Mouse (Mus musculus) intestine, embryonic 15.5 days (tissue): ENCODE measurements around the gene Hist1h4i. TPM values are rescaled to one million over a fixed set of nuclear protein-coding genes. Genes with fewer than 3 reads are reported as not detected.
"Not testable (repeated sequence)": the region's sequence is repeated elsewhere in the genome, so short reads cannot be mapped to it uniquely, and the experiment has no call there.

Source experiments
- ATAC-seq: fragments of 200-750 bp; cut with Nextera tagmentation; 2 replicates; pipeline ENCODE4 v1.8.0; 2017; ENCODE audit warnings: moderate TSS enrichment, moderate library complexity
- H3K27ac ChIP-seq: fragments of 300-500 bp; sonication (generic); 2 replicates; pipeline ENCODE4 v1.5.1; 2015; ENCODE audit warnings: mild to moderate bottlenecking, inconsistent platforms
- H3K27me3 ChIP-seq: fragments of 300-500 bp; sonication (generic); replicated peaks from 2 replicates; pipeline ENCODE4 v1.6.1; 2015; ENCODE audit warnings: inconsistent platforms
- H3K36me3 ChIP-seq: fragments of 300-500 bp; sonication (generic); 2 replicates; pipeline ENCODE4 v1.6.1; 2015; ENCODE audit warnings: inconsistent platforms
- H3K4me1 ChIP-seq: fragments of 300-500 bp; sonication (generic); replicated peaks from 2 replicates; pipeline ENCODE4 v1.6.1; 2015; ENCODE audit warnings: inconsistent platforms
- H3K4me2 ChIP-seq: fragments of 300-500 bp; sonication (generic); replicated peaks from 2 replicates; pipeline ENCODE4 v1.6.1; 2015; ENCODE audit warnings: mild to moderate bottlenecking, inconsistent platforms
- H3K4me3 ChIP-seq: fragments of 300-500 bp; sonication (generic); replicated peaks from 2 replicates; pipeline ENCODE4 v1.5.1; 2015; ENCODE audit warnings: inconsistent platforms
- H3K9ac ChIP-seq: fragments of 300-500 bp; sonication (generic); 2 replicates; pipeline ENCODE4 v1.6.1; 2015; ENCODE audit warnings: inconsistent platforms
- H3K9me3 ChIP-seq: fragments of 300-500 bp; sonication (generic); 2 replicates; pipeline ENCODE4 v1.6.1; 2016; ENCODE audit warnings: inconsistent platforms
- WGBS: fragments of 180-500 bp; shearing (Covaris S2); methylation state at CpG from one replicate; pipeline ENCODE4 v1.1.7; 2015; 5-methylcytosine and 5-hydroxymethylcytosine counted together
- polyA plus RNA-seq: library from polyadenylated mRNA; unstranded; fragments of >200 nt; fragmentation: Nextera tagmentation; extraction: Ambion mirVana; gene quantifications from 2 replicates; pipeline ENCODE4 v1.2.1, GENCODE M21; 2015

Hist1h4i gene
- polyA plus RNA-seq, 1 experiment from 2014 or later, result 21.0 TPM

DNA sequence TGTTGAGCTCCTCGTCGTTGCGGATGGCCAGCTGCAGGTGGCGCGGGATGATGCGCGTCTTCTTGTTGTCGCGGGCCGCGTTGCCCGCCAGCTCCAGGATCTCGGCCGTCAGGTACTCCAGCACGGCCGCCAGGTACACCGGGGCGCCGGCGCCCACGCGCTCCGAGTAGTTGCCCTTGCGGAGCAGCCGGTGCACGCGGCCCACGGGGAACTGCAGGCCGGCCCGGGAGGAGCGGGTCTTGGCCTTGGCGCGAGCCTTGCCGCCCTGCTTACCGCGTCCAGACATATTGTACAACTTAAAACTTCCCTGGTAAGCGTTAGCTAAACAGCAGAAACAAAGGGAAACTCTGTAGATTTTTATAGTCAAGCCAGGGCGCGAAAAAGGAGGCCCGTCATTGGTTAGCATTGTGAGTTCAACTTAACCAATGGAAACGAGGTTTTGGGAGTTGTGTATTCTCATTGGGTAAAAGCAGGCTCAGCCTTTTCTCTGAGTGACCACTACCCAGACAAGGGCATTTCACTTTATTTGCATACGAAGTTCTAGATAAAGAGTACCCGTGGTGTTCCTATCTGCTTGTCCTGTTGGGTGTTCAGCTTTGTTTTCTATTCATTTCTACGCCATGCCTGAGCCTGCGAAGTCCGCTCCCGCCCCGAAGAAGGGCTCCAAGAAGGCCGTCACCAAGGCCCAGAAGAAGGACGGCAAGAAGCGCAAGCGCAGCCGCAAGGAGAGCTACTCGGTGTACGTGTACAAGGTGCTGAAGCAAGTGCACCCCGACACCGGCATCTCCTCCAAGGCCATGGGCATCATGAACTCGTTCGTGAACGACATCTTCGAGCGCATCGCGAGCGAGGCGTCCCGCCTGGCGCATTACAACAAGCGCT lies 5.7 kb downstream of the Hist1h4i start, which contains the start of the genes Hist1h2ah and Hist1h2bk:
Gene Hist1h2ah (minus strand): TSS at position 302 of the 882 bp plus-strand sequence.
Gene Hist1h2bk (plus strand): TSS at position 604 of the 882 bp plus-strand sequence.
- under 1% methylated on average over 30 of the region's 69 CpGs for WGBS
- H3K9ac ChIP-seq, result peak within 1 kb of the TSS; percentile 51
- H3K36me3 ChIP-seq, H3K9me3 ChIP-seq, H3K4me1 ChIP-seq, H3K27me3 ChIP-seq: not testable (repeated sequence)
- peak within 1 kb of the TSS; percentile 37 for H3K4me3 ChIP-seq
- peak; percentile 97 for ATAC-seq
- H3K27ac ChIP-seq, result peak within 1 kb of the TSS; percentile 86
- peak within 1 kb of the TSS; percentile 68 for H3K4me2 ChIP-seq

- H3K27me3 ChIP-seq, result no peaks in the 10 kb centered on the region
- peak overlapping the region; percentile 37 for H3K4me3 ChIP-seq
- peak overlapping the region; percentile 51 for H3K9ac ChIP-seq
- peak; percentile 57 for ATAC-seq
- no peaks in the 10 kb centered on the region for H3K9me3 ChIP-seq
- no peaks in the 10 kb centered on the region for H3K36me3 ChIP-seq
- peak overlapping the region; percentile 55 for H3K4me2 ChIP-seq
- peak overlapping the region; percentile 81 for H3K27ac ChIP-seq
- H3K4me1 ChIP-seq, result 0 out of 2 replicates have a peak, but pooled peaks cover 3% of the 10 kb centered on the region
- WGBS, result under 1% methylated on average over 14 of the region's 14 CpGs
Observed at GRCm38 (mm10) chr13:22034443-22035266, 6.5 kb downstream of the Hist1h4i start.

DNA sequence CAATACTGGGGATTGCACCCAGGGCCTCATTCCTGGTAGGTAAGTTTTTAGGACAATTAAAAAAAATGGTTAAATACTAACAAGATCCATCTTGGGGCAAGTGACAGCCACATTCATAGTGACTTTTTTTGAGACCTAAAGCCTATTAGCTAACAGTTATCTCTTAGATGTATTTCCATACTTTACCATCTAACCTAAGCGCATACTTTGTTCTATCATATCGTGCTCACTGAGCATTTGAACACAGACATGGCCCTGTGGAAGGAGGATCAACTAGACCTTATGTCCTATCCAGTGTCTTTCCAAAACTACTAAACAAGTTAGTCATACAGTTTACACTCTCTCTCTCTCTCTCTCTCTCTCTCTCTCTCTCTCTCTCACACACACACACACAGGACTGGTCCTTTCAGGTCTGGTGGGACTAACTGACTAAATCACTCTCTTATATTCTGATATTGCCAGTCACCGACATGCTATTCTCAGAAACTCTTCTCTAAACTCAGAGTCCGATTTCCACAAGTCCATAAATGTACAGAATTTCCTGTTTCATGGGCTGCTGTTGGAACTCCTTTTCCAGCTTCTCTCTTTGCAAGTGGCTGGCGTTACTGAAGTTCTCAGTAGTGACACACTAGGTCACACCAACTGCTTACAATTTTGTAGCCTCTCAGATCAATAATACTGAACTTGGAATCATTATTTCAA lies 7.3 kb downstream of the Hist1h4i start:
- WGBS, result 29% methylated on average over 5 of the region's 5 CpGs
- H3K4me2 ChIP-seq, result peak overlapping the region; percentile 55

GRCm38 (mm10) chr13:22030493-22030892 lies 10.7 kb downstream of the Hist1h4i start:
- no peak overlapping the region for H3K4me2 ChIP-seq
- H3K27ac ChIP-seq, result no peak overlapping the region
- 10% methylated on average over 4 of the region's 4 CpGs for WGBS
- H3K36me3 ChIP-seq, result no peaks in the 10 kb centered on the region
- no peaks in the 10 kb centered on the region for H3K4me1 ChIP-seq
- H3K27me3 ChIP-seq, result no peaks in the 10 kb centered on the region
- no peak overlapping the region for H3K4me3 ChIP-seq
- H3K9me3 ChIP-seq, result no peaks in the 10 kb centered on the region
- no peak overlapping the region for H3K9ac ChIP-seq
- ATAC-seq, result no peak

More for the DNA sequence above, 7.3 kb downstream of the Hist1h4i start:
- Histone ChIP-seq H3K27ac (peak overlapping the region; percentile 81), H3K9ac (peak overlapping the region; percentile 26; the same call in 1 of the 2 replicates), H3K9me3 (no peaks in the 10 kb centered on the region), H3K27me3 (no peaks in the 10 kb centered on the region), H3K4me3 (peak overlapping the region; percentile 37; the same call in 1 of the 2 replicates), H3K4me1 (0 out of 2 replicates have a peak, but pooled peaks cover 3% of the 10 kb centered on the region), H3K36me3 (no peaks in the 10 kb centered on the region)
- no peak for ATAC-seq

- no peaks in the 10 kb centered on the region for H3K36me3 ChIP-seq
- H3K4me3 ChIP-seq, result no peak overlapping the region
- no peaks in the 10 kb centered on the region for H3K9me3 ChIP-seq
- no peak overlapping the region for H3K9ac ChIP-seq
- WGBS, result 44% methylated on average over 8 of the region's 8 CpGs
- H3K4me2 ChIP-seq, result no peak overlapping the region
- no peaks in the 10 kb centered on the region for H3K4me1 ChIP-seq
- no peak overlapping the region for H3K27ac ChIP-seq
- H3K27me3 ChIP-seq, result no peaks in the 10 kb centered on the region
- no peak for ATAC-seq
Observed at GRCm38 (mm10) chr13:22029928-22030327, 11.2 kb downstream of the Hist1h4i start.

DNA sequence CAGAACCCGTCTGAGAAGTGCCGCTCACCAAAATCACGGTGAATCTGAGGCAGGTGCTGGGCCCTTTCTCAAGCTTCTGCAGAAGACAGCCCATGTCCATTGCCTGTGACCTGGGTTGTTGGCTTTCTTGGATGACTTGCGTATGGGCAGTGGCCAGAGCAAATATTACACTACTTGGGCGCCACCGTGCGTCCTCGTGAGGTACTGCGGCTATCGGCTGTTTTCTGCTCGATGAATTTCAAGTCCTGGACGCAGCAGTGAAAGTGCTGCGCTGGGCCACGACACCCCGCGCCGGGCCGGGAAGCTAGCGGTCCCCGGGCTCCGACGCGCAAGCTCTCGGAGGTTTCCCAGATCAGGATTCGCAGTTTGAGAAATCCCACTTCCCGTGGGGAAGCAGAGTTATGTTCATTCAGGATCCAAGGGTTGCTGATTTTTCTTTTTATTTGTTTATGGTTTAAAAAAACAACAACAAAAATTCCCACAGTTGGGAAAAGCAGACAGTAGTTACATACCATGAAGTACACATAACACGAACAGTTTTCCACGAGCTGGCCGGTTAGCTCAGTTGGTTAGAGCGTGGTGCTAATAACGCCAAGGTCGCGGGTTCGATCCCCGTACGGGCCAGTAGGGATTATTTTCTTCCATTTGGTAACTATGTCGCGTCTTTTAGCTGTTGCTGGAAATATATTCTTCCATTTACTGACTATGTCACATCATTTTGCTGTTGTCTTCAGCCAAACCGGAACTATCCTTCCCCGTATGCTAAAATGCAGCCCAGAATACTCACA lies 12.3 kb downstream of the Hist1h4i start:
- 1% methylated on average over 40 of the region's 40 CpGs for WGBS

GRCm38 (mm10) chr13:22026058-22027031 lies 14.8 kb downstream of the Hist1h4i start:
- Histone ChIP-seq H3K27ac (peak overlapping the region; percentile 3; the same call in 1 of the 2 replicates), H3K36me3 (no peaks in the 10 kb centered on the region), H3K9me3 (no peaks in the 10 kb centered on the region), H3K27me3 (no peaks in the 10 kb centered on the region), H3K4me1 (no peaks in the 10 kb centered on the region), H3K4me2 (peak overlapping the region; percentile 58), H3K4me3 (peak overlapping the region; percentile 46), H3K9ac (peak overlapping the region; percentile 48)
- WGBS, result under 1% methylated on average over 35 of the region's 35 CpGs
- peak; percentile 60 for ATAC-seq

More for the DNA sequence above, 12.3 kb downstream of the Hist1h4i start:
- Histone ChIP-seq H3K9me3 (no peaks in the 10 kb centered on the region), H3K4me1 (no peaks in the 10 kb centered on the region), H3K27ac (peak overlapping the region; percentile 81), H3K4me2 (peak overlapping the region; percentile 63), H3K4me3 (peak overlapping the region; percentile 55), H3K36me3 (no peaks in the 10 kb centered on the region), H3K9ac (peak overlapping the region; percentile 61), H3K27me3 (no peaks in the 10 kb centered on the region)
- peak; percentile 80 for ATAC-seq

GRCm38 (mm10) chr13:22022241-22022640 lies 18.9 kb downstream of the Hist1h4i start:
- Histone ChIP-seq H3K36me3 (no peaks in the 10 kb centered on the region), H3K9ac (peak overlapping the region; percentile 34), H3K27ac (no peak overlapping the region), H3K4me3 (peak overlapping the region; percentile 37), H3K4me2 (peak overlapping the region; percentile 72), H3K9me3 (no peaks in the 10 kb centered on the region), H3K4me1 (no peaks in the 10 kb centered on the region), H3K27me3 (no peaks in the 10 kb centered on the region)
- ATAC-seq, result peak; percentile 73
- 2% methylated on average over 9 of the region's 9 CpGs for WGBS

DNA sequence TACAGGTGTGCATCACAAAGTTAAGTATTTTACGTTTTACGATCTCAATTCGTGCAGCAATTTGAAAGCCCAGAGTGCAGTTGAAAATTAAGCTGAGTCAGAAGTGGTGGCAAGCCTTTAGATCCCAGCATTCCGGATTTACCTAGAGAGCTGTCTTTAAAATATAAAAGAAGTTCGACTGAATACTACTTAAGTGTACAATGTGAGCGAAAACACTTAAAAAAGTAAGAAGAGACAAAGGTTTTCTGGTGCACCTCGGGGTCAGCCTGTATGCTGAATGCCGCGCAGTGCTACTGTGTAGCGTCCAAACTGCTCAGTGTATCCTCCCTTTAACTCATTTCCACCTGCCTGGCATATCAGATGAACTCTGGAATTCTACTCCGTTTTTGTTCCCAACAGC lies 19.6 kb downstream of the Hist1h4i start:
- H3K27ac ChIP-seq, result peak overlapping the region; percentile 40; the same call in 1 of the 2 replicates
- H3K4me1 ChIP-seq, result no peaks in the 10 kb centered on the region
- H3K4me2 ChIP-seq, result peak overlapping the region; percentile 72
- H3K9ac ChIP-seq, result peak overlapping the region; percentile 34
- no peaks in the 10 kb centered on the region for H3K9me3 ChIP-seq
- H3K36me3 ChIP-seq, result no peaks in the 10 kb centered on the region
- H3K27me3 ChIP-seq, result no peaks in the 10 kb centered on the region
- peak; percentile 37; the same call in 1 of the 2 replicates for ATAC-seq
- WGBS, result under 1% methylated on average over 11 of the region's 11 CpGs
- H3K4me3 ChIP-seq, result peak overlapping the region; percentile 37

- H3K4me2 ChIP-seq, result peak overlapping the region; percentile 72
- 2% methylated on average over 8 of the region's 8 CpGs for WGBS
- H3K36me3 ChIP-seq, result no peaks in the 10 kb centered on the region
- no peak overlapping the region for H3K9ac ChIP-seq
- peak overlapping the region; percentile 45 for H3K4me3 ChIP-seq
- H3K27me3 ChIP-seq, result no peaks in the 10 kb centered on the region
- no peaks in the 10 kb centered on the region for H3K4me1 ChIP-seq
- H3K27ac ChIP-seq, result no peak overlapping the region
- H3K9me3 ChIP-seq, result no peaks in the 10 kb centered on the region
- ATAC-seq, result peak; percentile 82
Observed at GRCm38 (mm10) chr13:22020901-22021339, 20.2 kb downstream of the Hist1h4i start.
